Mouse (Mus musculus) hindbrain, embryonic 14.5 days (tissue): Measurements from ENCODE around the gene March1. TPM values are rescaled to one million over a fixed set of nuclear protein-coding genes. Genes with fewer than 3 reads are reported as not detected.

Source experiments
- ATAC-seq: fragments of 200-750 bp; cut with Nextera tagmentation; 2 replicates; pipeline ENCODE4 v1.8.0; 2017; ENCODE audit warnings: moderate number of reproducible peaks, mild to moderate bottlenecking, moderate TSS enrichment, moderate library complexity; ENCODE audit not compliant: low FRiP score
- DNase-seq: peaks from one replicate; pipeline ENCODE4 v3.0.0-alpha.2; 2015; ENCODE audit warnings: low spot score
- H3K27ac ChIP-seq: fragments of 300-500 bp; sonication (generic); 2 replicates; pipeline ENCODE4 v1.5.1; 2014; ENCODE audit warnings: mild to moderate bottlenecking, moderate library complexity
- H3K27me3 ChIP-seq: fragments of 300-500 bp; sonication (generic); 2 replicates; pipeline ENCODE4 v1.6.1; 2014; ENCODE audit warnings: mild to moderate bottlenecking, low read length, mixed read lengths; ENCODE audit not compliant: control insufficient read depth, insufficient read depth
- H3K36me3 ChIP-seq: fragments of 300-500 bp; sonication (generic); replicated peaks from 2 replicates; pipeline ENCODE4 v1.6.1; 2014; ENCODE audit not compliant: control insufficient read depth, insufficient read depth
- H3K4me1 ChIP-seq: fragments of 300-500 bp; sonication (generic); replicated peaks from 2 replicates; pipeline ENCODE4 v1.6.1; 2014; ENCODE audit warnings: antibody characterized with exemption, low read length, mixed read lengths; ENCODE audit not compliant: control insufficient read depth, insufficient read depth
- H3K4me2 ChIP-seq: fragments of 300-500 bp; sonication (generic); replicated peaks from 2 replicates; pipeline ENCODE4 v1.6.1; 2014; ENCODE audit warnings: mild to moderate bottlenecking, moderate library complexity
- H3K4me3 ChIP-seq: fragments of 300-500 bp; sonication (generic); replicated peaks from 2 replicates; pipeline ENCODE4 v1.5.1; 2014; ENCODE audit warnings: mild to moderate bottlenecking, low read length
- H3K9ac ChIP-seq: fragments of 300-500 bp; sonication (generic); 2 replicates; pipeline ENCODE4 v1.6.1; 2014
- H3K9me3 ChIP-seq: fragments of 300-500 bp; sonication (generic); 2 replicates; pipeline ENCODE4 v1.6.1; 2016; ENCODE audit warnings: low read length; ENCODE audit not compliant: control insufficient read depth
- WGBS: fragments of 180-500 bp; shearing (Covaris S2); extraction: QIAGEN DNeasy Blood & Tissue Kit; methylation state at CpG from one replicate; pipeline ENCODE4 v1.1.7; 2014; 5-methylcytosine and 5-hydroxymethylcytosine counted together
- polyA plus RNA-seq: library from polyadenylated mRNA; unstranded; fragments of >200 nt; fragmentation: Nextera tagmentation; extraction: Ambion mirVana; gene quantifications from 2 replicates; pipeline ENCODE4 v1.2.1, GENCODE M21; 2014

Gene March1
- polyA plus RNA-seq, 1 experiment from 2014 or later = 48.2 TPM

DNA sequence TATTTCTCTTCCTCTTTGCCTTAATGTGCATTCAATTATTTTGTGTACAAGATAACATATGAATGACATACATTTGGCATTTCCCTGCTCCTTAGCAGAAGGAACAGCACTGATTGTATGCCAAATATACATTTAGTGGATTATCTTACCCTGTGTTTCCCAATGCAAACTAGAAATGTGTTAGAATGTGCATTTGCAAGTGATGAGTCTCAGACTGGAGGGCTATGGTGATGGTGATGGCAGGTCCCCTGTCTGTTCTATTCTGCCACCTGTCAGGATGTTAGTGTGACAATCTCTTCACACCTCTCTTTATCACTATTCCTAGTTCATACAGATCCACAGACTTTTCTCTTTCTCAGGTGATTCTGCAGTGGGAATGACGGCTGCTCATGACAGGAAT is 480.4 kb downstream of the March1 start:
- no peaks in the 10 kb centered on the region for H3K36me3 ChIP-seq
- H3K9ac ChIP-seq = no peak overlapping the region
- H3K4me3 ChIP-seq = no peak overlapping the region
- DNase-seq (no peak), ATAC-seq (no peak)
- H3K4me2 ChIP-seq = no peak overlapping the region
- H3K4me1 ChIP-seq = no peaks in the 10 kb centered on the region
- H3K27ac ChIP-seq = no peak overlapping the region
- H3K9me3 ChIP-seq = no peaks in the 10 kb centered on the region
- 86% methylated on average over 1 of the region's 1 CpGs for WGBS
- no peaks in the 10 kb centered on the region for H3K27me3 ChIP-seq

GRCm38 (mm10) chr8:66119294-66119693 is 501.6 kb downstream of the March1 start:
- ATAC-seq (no peak), DNase-seq (no peak)
- 73% methylated on average over 2 of the region's 2 CpGs for WGBS
- H3K4me3 ChIP-seq = no peak overlapping the region
- no peak overlapping the region for H3K4me2 ChIP-seq
- H3K36me3 ChIP-seq = no peaks in the 10 kb centered on the region
- no peak overlapping the region for H3K27ac ChIP-seq
- no peaks in the 10 kb centered on the region for H3K9me3 ChIP-seq
- no peaks in the 10 kb centered on the region for H3K4me1 ChIP-seq
- no peak overlapping the region for H3K9ac ChIP-seq
- H3K27me3 ChIP-seq = no peaks in the 10 kb centered on the region

- Histone ChIP-seq H3K36me3 (no peaks in the 10 kb centered on the region), H3K9ac (no peak overlapping the region), H3K9me3 (no peaks in the 10 kb centered on the region), H3K4me2 (no peak overlapping the region), H3K27ac (no peak overlapping the region), H3K4me3 (no peak overlapping the region), H3K4me1 (no peaks in the 10 kb centered on the region), H3K27me3 (no peaks in the 10 kb centered on the region)
- WGBS = 89% methylated on average over 1 of the region's 1 CpGs
- ATAC-seq (no peak), DNase-seq (no peak)
Observed at GRCm38 (mm10) chr8:66159648-66160047, 541.9 kb downstream of the March1 start.

DNA sequence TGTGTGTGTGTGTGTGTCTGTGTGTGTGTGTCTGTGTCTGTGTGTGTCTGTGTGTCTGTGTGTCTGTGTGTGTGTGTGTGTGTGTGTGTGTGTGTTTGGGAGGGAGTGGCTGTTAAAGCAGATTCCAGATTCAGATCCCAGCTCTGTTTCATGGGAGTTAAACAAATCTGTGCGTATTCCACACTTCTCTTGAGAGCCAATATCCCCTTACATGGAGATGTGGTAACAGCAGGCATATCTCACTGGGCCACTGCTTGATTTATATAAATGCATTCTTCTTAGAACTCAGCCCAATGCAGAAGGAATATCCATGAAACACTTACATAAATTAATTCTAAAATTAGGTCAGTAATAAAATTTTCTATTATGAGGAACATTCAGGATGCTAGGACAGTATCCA is 549.1 kb downstream of the March1 start:
- no peaks in the 10 kb centered on the region for H3K36me3 ChIP-seq
- no peaks in the 10 kb centered on the region for H3K9me3 ChIP-seq
- H3K4me2 ChIP-seq = no peak overlapping the region
- WGBS = 78% methylated on average over 1 of the region's 1 CpGs
- no peak overlapping the region for H3K27ac ChIP-seq
- H3K4me3 ChIP-seq = no peak overlapping the region
- H3K9ac ChIP-seq = no peak overlapping the region
- H3K4me1 ChIP-seq = no peaks in the 10 kb centered on the region
- DNase-seq (no peak), ATAC-seq (no peak)
- H3K27me3 ChIP-seq = no peaks in the 10 kb centered on the region

DNA sequence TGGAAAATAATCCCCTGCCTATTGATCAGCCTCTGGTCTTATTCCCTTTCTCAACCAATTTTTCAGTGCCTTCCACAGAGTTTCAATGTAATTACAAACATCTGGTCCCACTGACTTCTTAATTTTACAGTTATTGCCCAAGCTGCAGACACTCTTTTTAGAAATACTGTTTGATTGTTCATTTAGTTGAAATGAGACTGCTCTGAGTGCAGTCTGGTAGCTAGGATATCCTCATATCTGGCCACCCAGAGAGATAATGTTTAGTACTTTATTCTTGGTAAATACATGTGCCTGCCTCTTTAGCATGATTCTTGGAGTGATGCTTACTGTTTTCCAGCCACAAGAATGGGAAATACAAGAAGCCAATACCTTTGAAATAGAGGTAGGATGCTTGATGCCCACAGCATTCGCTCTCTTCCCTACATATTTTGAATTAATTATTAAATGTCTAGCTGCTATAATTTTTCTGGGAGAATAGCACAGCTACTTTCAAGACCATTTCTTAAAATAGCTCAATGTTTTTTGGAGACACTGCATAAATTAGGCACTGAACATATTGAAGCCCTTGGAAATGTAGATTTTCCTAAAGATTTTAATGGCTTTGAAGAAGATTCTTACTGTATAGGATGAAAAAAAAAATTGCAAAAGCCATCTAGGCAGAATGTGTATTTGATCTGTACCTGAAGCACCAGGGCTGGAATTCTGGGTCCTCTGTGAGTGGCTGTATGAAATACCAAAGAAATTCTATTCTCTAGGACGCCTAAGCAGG is 549.9 kb downstream of the March1 start:
- WGBS = 86% methylated on average over 2 of the region's 2 CpGs
- H3K9ac ChIP-seq = no peak overlapping the region
- H3K36me3 ChIP-seq = no peaks in the 10 kb centered on the region
- H3K27ac ChIP-seq = no peak overlapping the region
- no peaks in the 10 kb centered on the region for H3K27me3 ChIP-seq
- no peak overlapping the region for H3K4me3 ChIP-seq
- H3K4me1 ChIP-seq = no peaks in the 10 kb centered on the region
- no peaks in the 10 kb centered on the region for H3K9me3 ChIP-seq
- ATAC-seq = no peak
- H3K4me2 ChIP-seq = no peak overlapping the region
- no peak for DNase-seq

GRCm38 (mm10) chr8:66179336-66179735 is 561.6 kb downstream of the March1 start:
- Histone ChIP-seq H3K4me3 (no peak overlapping the region), H3K27me3 (no peaks in the 10 kb centered on the region), H3K27ac (no peak overlapping the region), H3K9ac (no peak overlapping the region), H3K4me1 (peaks cover 5% of the 10 kb centered on the region; the same call in 1 of the 2 replicates), H3K4me2 (no peak overlapping the region), H3K36me3 (no peaks in the 10 kb centered on the region), H3K9me3 (0 out of 2 replicates have a peak, but pooled peaks cover under 1% of the 10 kb centered on the region)
- 86% methylated on average over 1 of the region's 1 CpGs for WGBS
- ATAC-seq (no peak), DNase-seq (no peak)

GRCm38 (mm10) chr8:66181265-66181664 is 563.6 kb downstream of the March1 start:
- no peaks in the 10 kb centered on the region for H3K36me3 ChIP-seq
- WGBS = 73% methylated on average over 4 of the region's 4 CpGs
- no peak overlapping the region for H3K9ac ChIP-seq
- H3K4me2 ChIP-seq = no peak overlapping the region
- no peak for DNase-seq
- no peaks in the 10 kb centered on the region for H3K27me3 ChIP-seq
- no peak for ATAC-seq
- H3K9me3 ChIP-seq = no peaks in the 10 kb centered on the region
- peaks cover 5% of the 10 kb centered on the region; the same call in 1 of the 2 replicates for H3K4me1 ChIP-seq
- no peak overlapping the region for H3K27ac ChIP-seq
- H3K4me3 ChIP-seq = no peak overlapping the region

DNA sequence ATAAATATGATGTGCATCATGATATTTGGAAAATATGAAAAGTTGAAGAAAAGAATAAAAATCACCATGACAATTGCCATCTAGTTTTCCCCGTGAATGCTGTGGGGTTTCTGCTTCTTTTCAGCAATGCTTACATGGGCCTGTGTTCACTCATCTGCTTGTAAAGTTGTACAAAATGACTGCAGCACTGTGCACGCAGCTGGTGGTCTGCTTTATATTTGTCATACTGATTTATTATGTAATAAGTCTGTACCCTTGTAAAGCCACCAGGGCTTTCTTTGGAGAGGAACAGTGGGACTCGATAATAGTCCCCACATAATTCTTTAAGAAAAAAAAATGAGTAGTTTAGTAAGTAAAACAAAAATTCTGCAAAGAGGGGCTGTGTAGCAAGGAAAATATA is 564.6 kb downstream of the March1 start:
- H3K4me1 ChIP-seq = peaks cover 5% of the 10 kb centered on the region; the same call in 1 of the 2 replicates
- no peaks in the 10 kb centered on the region for H3K9me3 ChIP-seq
- H3K4me2 ChIP-seq = no peak overlapping the region
- H3K27ac ChIP-seq = no peak overlapping the region
- no peaks in the 10 kb centered on the region for H3K36me3 ChIP-seq
- no peaks in the 10 kb centered on the region for H3K27me3 ChIP-seq
- no peak overlapping the region for H3K4me3 ChIP-seq
- 54% methylated on average over 3 of the region's 3 CpGs for WGBS
- no peak for DNase-seq
- no peak overlapping the region for H3K9ac ChIP-seq
- ATAC-seq = no peak

DNA sequence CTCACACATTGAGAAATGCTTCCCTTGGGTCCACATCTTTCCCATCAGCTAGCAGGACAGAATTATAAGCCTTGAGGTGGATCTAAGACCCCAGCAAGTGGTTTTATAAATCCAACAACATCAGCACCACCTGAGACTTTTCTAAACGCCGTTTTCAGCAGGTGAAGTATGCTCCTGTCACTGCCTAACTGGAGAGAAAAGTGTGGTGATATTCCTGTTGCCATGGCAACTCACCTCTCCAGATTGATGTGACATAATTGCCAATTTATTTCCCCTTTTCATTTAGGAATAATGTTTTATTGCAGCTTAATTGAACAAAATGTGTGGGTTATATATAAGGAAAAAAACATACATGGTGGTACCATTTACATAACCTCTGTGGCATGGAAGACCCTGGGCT is 565.8 kb downstream of the March1 start:
- no peak overlapping the region for H3K4me3 ChIP-seq
- H3K36me3 ChIP-seq = no peaks in the 10 kb centered on the region
- peaks cover 5% of the 10 kb centered on the region; the same call in 1 of the 2 replicates for H3K4me1 ChIP-seq
- H3K9ac ChIP-seq = no peak overlapping the region
- 0 out of 2 replicates have a peak, but pooled peaks have one; percentile 48 for ATAC-seq
- 47% methylated on average over 2 of the region's 2 CpGs for WGBS
- no peaks in the 10 kb centered on the region for H3K27me3 ChIP-seq
- no peak overlapping the region for H3K4me2 ChIP-seq
- no peak for DNase-seq
- H3K27ac ChIP-seq = no peak overlapping the region
- H3K9me3 ChIP-seq = no peaks in the 10 kb centered on the region
